Mouse (Mus musculus): ENCODE measurements around the gene Vmn1r95.
"Not testable (repeated sequence)": the region's sequence is repeated elsewhere in the genome, so short reads cannot be mapped to it uniquely, and the experiment has no call there.

The Vmn1r95 gene

DNA sequence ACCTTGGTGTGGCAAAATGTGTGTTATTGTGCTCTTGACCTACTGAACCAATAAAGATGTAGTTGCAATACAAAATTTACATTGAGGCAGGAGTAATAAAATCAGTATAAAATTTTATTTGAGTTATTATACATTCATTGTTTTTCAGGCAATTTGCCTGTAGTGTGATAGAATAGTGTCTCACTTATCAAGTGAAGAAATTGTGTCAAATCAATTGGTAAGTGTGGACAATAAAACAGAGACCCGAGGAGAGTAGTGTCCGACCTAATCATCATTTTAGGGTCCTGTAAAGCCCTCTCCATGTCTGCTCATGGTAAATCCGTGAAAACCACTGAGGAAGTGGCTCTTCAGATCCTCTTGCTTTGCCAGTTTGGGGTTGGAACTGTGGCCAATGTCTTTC lies at the start of gene Vmn1r95:
Gene Vmn1r95, plus strand, starts transcription at position 301 of the 400 bp plus-strand sequence.
- not testable (repeated sequence) for DNase-seq (ENCODE audit: low read depth in 1 of 2, low spot score in 2 of 2)

GRCm38 (mm10) chr7:20168277-20168676 lies 25.2 kb upstream of the Vmn1r95 start, which contains the start of gene Vmn1r94:
Vmn1r94 (minus strand) TSS chr7:20168377.
- not testable (repeated sequence) for DNase-seq (ENCODE audit: low read depth in 1 of 2, low spot score in 2 of 2)

- DNase-seq (ENCODE audit: low read depth in 1 of 2, low spot score in 2 of 2): not testable (repeated sequence)
Observed at GRCm38 (mm10) chr7:20205507-20205906, 12.0 kb downstream of the Vmn1r95 start, which contains the start of gene Gm6164. Gm6164 (minus strand) TSS chr7:20205607.

DNA sequence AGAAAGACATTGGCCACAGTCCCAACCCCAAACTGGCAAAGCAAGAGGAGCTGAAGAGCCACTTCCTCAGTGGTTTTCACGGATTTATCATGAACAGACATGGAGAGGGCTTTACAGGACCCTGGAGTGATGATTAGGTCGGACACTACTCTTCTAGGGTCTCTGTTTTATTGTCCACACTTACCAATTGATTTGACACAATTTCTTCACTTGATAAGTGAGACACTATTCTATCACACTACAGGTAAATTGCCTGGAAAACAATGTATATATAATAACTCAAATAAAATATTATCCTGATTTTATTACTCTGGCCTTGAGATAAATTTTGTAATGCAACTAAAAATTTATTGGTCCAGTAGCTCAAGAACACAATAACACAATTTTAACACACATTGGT lies 40.2 kb downstream of the Vmn1r95 start, which contains the start of gene Gm4498:
Gene Gm4498, minus strand, starts transcription at position 101 of the 400 bp plus-strand sequence.
- not testable (repeated sequence) for DNase-seq (ENCODE audit: low read depth in 1 of 2, low spot score in 2 of 2)

Data from monocyte, adult 2 months (primary cell).